Mouse (Mus musculus): ENCODE measurements at regions not wholly inside any gene's neighbourhood (a gene's known extent, or its start where the extent isn't known, plus 50 kb on each side); places are given as distances from the start of the nearest gene placed in this dataset.

DNA sequence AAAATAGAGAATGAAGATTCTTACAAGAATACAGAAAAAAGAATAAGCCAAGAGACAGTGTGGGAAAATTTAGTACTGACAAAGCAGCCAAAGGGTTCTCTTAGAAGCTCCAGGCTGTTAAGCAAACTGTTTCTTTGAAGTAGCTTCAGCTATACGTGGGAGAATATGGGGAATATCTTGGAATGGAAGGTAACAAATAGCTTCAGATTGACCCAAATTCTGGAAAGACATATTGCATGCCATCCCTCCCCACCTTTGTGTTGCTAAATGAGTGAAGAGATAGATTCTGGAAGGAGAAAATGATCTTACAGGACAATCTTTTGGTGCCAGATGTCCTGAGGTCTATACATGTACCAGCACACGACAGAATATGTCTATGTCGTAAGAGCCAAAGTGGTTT lies 591.9 kb upstream of the Cdh6 start:
- no peak overlapping the region for H3K9ac ChIP-seq (ENCODE audit: low read depth, low read length)
- no peaks in the 10 kb centered on the region for H3K36me3 ChIP-seq (ENCODE audit: control insufficient read depth, insufficient read depth, low read length)
- WGBS = 80% methylated on average over 3 of the region's 3 CpGs
- H3K4me1 ChIP-seq (ENCODE audit: control insufficient read depth, insufficient read depth, low read length) = no peaks in the 10 kb centered on the region
- H3K4me2 ChIP-seq (ENCODE audit: low read depth, low read length) = no peak overlapping the region
- H3K27ac ChIP-seq (ENCODE audit: low read length) = no peak overlapping the region
- no peaks in the 10 kb centered on the region for H3K9me3 ChIP-seq (ENCODE audit: control insufficient read depth, low read length)
- ATAC-seq = no peak
- no peak overlapping the region for H3K4me3 ChIP-seq (ENCODE audit: low read length)
- H3K27me3 ChIP-seq (replicated peaks; ENCODE audit: control insufficient read depth, insufficient read depth, low read length) = no peaks in the 10 kb centered on the region

DNA sequence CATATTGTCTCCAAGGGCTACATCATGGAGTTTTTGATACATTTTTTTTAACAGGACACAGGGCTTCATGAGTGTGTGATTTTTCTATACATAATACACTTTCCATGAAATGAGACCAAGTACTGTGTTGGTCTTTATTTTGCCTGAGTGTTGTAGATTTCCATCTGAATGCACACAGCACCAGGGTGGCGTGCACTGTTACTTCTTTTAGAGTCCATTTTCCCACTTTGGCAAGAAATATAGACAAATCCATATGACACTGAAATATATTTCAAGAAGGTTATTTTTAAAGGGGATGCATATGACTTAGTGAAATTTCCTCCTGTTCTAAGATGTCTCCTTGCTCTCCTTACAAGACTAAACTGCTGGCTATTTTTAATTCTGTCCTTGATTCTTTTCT lies 591.1 kb upstream of the Cdh6 start:
- H3K36me3 ChIP-seq (ENCODE audit: control insufficient read depth, insufficient read depth, low read length) = no peaks in the 10 kb centered on the region
- 86% methylated on average over 1 of the region's 1 CpGs for WGBS
- no peak overlapping the region for H3K4me3 ChIP-seq (ENCODE audit: low read length)
- no peak for ATAC-seq
- H3K4me2 ChIP-seq (ENCODE audit: low read depth, low read length) = no peak overlapping the region
- no peak overlapping the region for H3K9ac ChIP-seq (ENCODE audit: low read depth, low read length)
- H3K27ac ChIP-seq (ENCODE audit: low read length) = no peak overlapping the region
- no peaks in the 10 kb centered on the region for H3K4me1 ChIP-seq (ENCODE audit: control insufficient read depth, insufficient read depth, low read length)
- no peaks in the 10 kb centered on the region for H3K9me3 ChIP-seq (ENCODE audit: control insufficient read depth, low read length)
- no peaks in the 10 kb centered on the region for H3K27me3 ChIP-seq (replicated peaks; ENCODE audit: control insufficient read depth, insufficient read depth, low read length)

DNA sequence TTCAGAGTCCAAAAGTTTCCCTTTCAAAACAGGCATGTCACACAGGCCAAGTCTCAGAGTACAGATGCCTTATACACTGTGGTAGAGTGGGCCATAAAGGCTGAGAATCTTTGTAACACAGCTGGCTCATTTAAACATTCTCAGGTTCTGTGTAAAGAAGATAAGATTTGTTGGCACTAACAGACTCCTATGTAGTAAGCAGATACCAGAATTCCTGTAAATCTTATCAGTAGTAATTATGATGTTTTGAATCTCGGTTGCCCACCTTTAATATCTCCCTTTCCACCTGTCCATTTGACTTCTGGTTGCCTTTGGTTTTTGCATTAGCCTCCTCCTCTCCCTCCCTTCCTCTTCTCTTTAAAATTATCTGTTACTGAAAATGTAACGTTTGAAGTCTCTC lies 573.1 kb upstream of the Cdh6 start:
- WGBS = 37% methylated on average over 2 of the region's 2 CpGs
- H3K4me1 ChIP-seq (ENCODE audit: control insufficient read depth, insufficient read depth, low read length) = no peaks in the 10 kb centered on the region
- H3K9ac ChIP-seq (ENCODE audit: low read depth, low read length) = no peak overlapping the region
- no peak overlapping the region for H3K4me3 ChIP-seq (ENCODE audit: low read length)
- no peaks in the 10 kb centered on the region for H3K27me3 ChIP-seq (replicated peaks; ENCODE audit: control insufficient read depth, insufficient read depth, low read length)
- no peak for ATAC-seq
- no peaks in the 10 kb centered on the region for H3K9me3 ChIP-seq (ENCODE audit: control insufficient read depth, low read length)
- no peak overlapping the region for H3K27ac ChIP-seq (ENCODE audit: low read length)
- no peaks in the 10 kb centered on the region for H3K36me3 ChIP-seq (ENCODE audit: control insufficient read depth, insufficient read depth, low read length)
- no peak overlapping the region for H3K4me2 ChIP-seq (ENCODE audit: low read depth, low read length)

DNA sequence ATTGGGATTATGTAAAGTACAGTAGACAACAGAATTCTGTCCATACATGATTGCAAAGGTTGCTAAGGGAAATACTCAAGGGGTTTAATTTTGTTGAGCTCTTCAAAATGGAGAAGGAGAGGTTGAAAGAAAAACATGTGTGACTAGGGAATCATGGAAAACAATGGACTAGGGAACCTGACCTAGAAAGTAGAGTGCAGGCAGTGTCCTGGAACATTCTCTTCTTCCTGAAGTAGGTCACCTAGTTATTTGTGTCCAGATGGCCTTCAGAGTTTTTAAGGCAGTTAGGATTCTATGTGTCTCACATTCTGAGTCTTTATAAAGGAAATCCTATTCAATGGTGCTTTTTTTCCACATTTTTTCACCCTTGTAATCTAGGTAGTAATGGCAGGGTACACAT lies 532.8 kb upstream of the Cdh6 start:
- Histone ChIP-seq H3K9me3 (ENCODE audit: control insufficient read depth, low read length) (no peaks in the 10 kb centered on the region), H3K9ac (ENCODE audit: low read depth, low read length) (no peak overlapping the region), H3K4me1 (ENCODE audit: control insufficient read depth, insufficient read depth, low read length) (no peaks in the 10 kb centered on the region), H3K27me3 (replicated peaks; ENCODE audit: control insufficient read depth, insufficient read depth, low read length) (no peaks in the 10 kb centered on the region), H3K36me3 (ENCODE audit: control insufficient read depth, insufficient read depth, low read length) (no peaks in the 10 kb centered on the region), H3K4me3 (ENCODE audit: low read length) (no peak overlapping the region), H3K4me2 (ENCODE audit: low read depth, low read length) (no peak overlapping the region), H3K27ac (ENCODE audit: low read length) (no peak overlapping the region)
- ATAC-seq = no peak

DNA sequence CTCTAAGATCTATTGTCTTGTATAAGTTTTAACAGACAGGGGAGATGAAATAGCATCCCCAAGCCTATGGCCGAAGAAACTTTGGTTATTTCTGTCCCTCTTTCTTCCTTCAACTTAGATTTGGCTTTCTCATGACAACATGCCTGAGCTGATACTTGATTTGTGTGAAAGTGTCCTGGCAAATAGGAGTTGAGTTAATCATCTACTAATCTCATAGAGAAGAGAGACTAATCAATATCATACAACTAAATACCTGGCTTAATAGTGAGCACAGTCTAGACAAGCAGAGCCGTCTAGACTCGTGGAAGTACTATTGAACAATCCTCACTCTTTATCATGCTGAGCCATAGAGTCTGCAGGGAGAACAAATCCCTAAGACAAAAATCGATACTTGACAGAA lies 531.7 kb upstream of the Cdh6 start:
- no peak for ATAC-seq
- Histone ChIP-seq H3K27ac (ENCODE audit: low read length) (no peak overlapping the region), H3K4me1 (ENCODE audit: control insufficient read depth, insufficient read depth, low read length) (no peaks in the 10 kb centered on the region), H3K4me3 (ENCODE audit: low read length) (no peak overlapping the region), H3K9me3 (ENCODE audit: control insufficient read depth, low read length) (no peaks in the 10 kb centered on the region), H3K36me3 (ENCODE audit: control insufficient read depth, insufficient read depth, low read length) (no peaks in the 10 kb centered on the region), H3K27me3 (replicated peaks; ENCODE audit: control insufficient read depth, insufficient read depth, low read length) (no peaks in the 10 kb centered on the region), H3K9ac (ENCODE audit: low read depth, low read length) (no peak overlapping the region), H3K4me2 (ENCODE audit: low read depth, low read length) (no peak overlapping the region)
- 66% methylated on average over 4 of the region's 4 CpGs for WGBS

DNA sequence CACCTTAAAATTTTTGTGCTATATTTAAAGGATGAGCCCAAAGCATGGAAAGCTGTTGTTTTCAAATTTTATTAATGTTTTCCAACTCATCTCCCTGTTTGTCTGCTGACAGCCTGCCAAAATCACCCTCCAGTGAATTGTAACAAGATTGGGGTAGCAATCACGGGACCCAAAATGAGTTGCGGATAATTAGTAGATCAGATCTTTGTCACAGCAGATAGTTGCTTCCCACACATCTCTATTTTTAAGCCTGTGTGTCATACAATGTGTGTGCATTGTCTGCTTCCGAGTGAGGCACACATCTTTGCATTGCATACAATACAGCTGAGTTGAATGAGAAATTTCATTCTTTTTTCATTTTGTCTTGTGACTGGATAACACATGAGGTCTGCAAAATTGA lies 494.7 kb upstream of the Cdh6 start:
- ATAC-seq = no peak
- Histone ChIP-seq H3K4me1 (ENCODE audit: control insufficient read depth, insufficient read depth, low read length) (no peaks in the 10 kb centered on the region), H3K27ac (ENCODE audit: low read length) (no peak overlapping the region), H3K27me3 (replicated peaks; ENCODE audit: control insufficient read depth, insufficient read depth, low read length) (no peaks in the 10 kb centered on the region), H3K4me3 (ENCODE audit: low read length) (no peak overlapping the region), H3K9me3 (ENCODE audit: control insufficient read depth, low read length) (no peaks in the 10 kb centered on the region), H3K4me2 (ENCODE audit: low read depth, low read length) (no peak overlapping the region), H3K36me3 (ENCODE audit: control insufficient read depth, insufficient read depth, low read length) (no peaks in the 10 kb centered on the region), H3K9ac (ENCODE audit: low read depth, low read length) (no peak overlapping the region)
- 83% methylated on average over 3 of the region's 3 CpGs for WGBS

DNA sequence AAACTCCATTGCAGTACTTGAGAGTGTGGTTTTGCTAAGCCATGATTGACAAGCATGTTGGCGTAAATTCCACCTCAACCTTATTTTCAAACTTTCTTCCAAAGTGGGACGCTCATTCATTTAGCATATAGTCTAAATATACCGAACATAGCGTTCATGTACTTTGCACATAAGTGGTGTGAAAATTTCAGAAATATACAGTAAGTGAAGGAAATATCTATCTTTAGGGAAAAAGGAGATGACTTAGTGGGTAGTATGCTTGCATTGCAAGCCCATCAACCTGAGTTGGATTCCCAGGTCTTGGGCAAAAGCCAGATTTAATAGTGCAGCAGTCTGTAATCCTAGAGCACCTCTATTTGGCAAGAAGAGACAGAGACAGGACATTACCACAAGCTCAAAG lies 493.8 kb upstream of the Cdh6 start:
- Histone ChIP-seq H3K9me3 (ENCODE audit: control insufficient read depth, low read length) (no peaks in the 10 kb centered on the region), H3K9ac (ENCODE audit: low read depth, low read length) (no peak overlapping the region), H3K36me3 (ENCODE audit: control insufficient read depth, insufficient read depth, low read length) (no peaks in the 10 kb centered on the region), H3K4me3 (ENCODE audit: low read length) (no peak overlapping the region), H3K4me1 (ENCODE audit: control insufficient read depth, insufficient read depth, low read length) (no peaks in the 10 kb centered on the region), H3K27ac (ENCODE audit: low read length) (no peak overlapping the region), H3K27me3 (replicated peaks; ENCODE audit: control insufficient read depth, insufficient read depth, low read length) (no peaks in the 10 kb centered on the region), H3K4me2 (ENCODE audit: low read depth, low read length) (no peak overlapping the region)
- no peak for ATAC-seq
- 90% methylated on average over 4 of the region's 4 CpGs for WGBS

DNA sequence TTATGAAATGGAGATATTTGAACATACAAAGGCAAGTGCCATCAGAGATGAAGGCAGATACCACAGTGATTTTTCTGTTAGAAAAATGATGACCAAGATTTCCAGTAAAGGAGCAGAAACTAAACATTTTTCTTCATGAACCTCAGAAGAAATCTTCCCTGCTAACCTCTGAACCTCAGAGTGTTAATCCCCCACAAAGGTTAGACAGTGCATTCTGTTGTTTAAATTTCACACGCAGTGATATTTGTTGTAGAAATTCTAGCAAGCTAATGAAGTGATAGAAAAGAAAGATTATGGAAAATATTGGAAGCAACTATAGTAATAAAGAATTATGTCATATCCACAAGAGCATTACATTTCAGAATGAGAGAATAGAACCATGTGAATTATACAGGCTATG lies 488.8 kb upstream of the Cdh6 start:
- Histone ChIP-seq H3K4me3 (ENCODE audit: low read length) (no peak overlapping the region), H3K27me3 (replicated peaks; ENCODE audit: control insufficient read depth, insufficient read depth, low read length) (no peaks in the 10 kb centered on the region), H3K27ac (ENCODE audit: low read length) (no peak overlapping the region), H3K9ac (ENCODE audit: low read depth, low read length) (no peak overlapping the region), H3K4me1 (ENCODE audit: control insufficient read depth, insufficient read depth, low read length) (no peaks in the 10 kb centered on the region), H3K36me3 (ENCODE audit: control insufficient read depth, insufficient read depth, low read length) (no peaks in the 10 kb centered on the region), H3K9me3 (ENCODE audit: control insufficient read depth, low read length) (no peaks in the 10 kb centered on the region), H3K4me2 (ENCODE audit: low read depth, low read length) (no peak overlapping the region)
- no peak for ATAC-seq
- WGBS = 67% methylated on average over 1 of the region's 1 CpGs

DNA sequence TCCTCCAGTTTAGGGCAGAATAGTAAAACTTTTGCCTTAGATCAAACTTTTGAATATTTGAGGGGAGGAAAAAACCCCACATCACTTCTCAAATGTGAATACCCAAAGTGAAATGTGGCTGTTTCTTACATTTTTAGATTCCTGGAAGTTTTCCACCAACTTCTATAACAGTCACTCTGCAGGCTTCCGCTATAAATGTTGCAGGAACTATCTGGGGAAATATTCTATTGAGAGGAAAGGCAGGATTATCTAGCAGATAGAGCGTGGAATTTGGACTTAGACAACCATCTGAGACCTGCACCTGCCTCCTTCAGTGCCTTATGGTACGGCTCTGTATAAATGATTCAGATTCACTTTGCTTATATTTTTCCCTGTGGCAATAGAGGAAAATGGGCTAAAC lies 481.6 kb upstream of the Cdh6 start:
- WGBS = 67% methylated on average over 3 of the region's 3 CpGs
- ATAC-seq = no peak
- Histone ChIP-seq H3K4me1 (ENCODE audit: control insufficient read depth, insufficient read depth, low read length) (no peaks in the 10 kb centered on the region), H3K4me2 (ENCODE audit: low read depth, low read length) (no peak overlapping the region), H3K27ac (ENCODE audit: low read length) (no peak overlapping the region), H3K27me3 (replicated peaks; ENCODE audit: control insufficient read depth, insufficient read depth, low read length) (no peaks in the 10 kb centered on the region), H3K9me3 (ENCODE audit: control insufficient read depth, low read length) (no peaks in the 10 kb centered on the region), H3K36me3 (ENCODE audit: control insufficient read depth, insufficient read depth, low read length) (no peaks in the 10 kb centered on the region), H3K9ac (ENCODE audit: low read depth, low read length) (no peak overlapping the region), H3K4me3 (ENCODE audit: low read length) (no peak overlapping the region)

DNA sequence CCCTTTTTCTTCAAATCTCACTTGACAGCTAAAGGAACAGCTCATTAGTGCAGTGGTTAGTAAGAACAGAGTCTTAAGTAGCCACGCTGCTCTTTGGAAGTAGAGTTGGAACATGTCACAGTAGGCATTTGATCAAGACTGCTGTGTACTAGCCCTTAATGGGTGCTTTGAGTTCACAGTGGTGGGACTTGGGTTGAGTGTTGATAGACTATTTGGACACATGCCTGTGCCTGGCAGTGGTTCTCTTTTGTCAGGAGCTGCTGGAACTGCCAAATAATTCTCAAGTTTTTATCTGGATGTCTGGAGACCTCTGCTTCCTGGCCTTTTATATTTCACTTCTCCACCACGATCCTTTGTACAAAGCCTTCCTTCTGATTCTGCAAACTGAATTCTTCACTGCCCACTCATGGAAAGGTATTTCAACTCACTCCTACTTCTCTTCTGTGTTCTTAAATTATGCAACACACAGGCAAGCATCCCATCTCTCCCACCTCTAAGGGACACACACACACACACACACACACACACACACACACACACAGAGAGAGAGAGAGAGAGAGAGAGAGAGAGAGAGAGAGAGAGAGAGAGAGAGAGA lies 462.0 kb upstream of the Cdh6 start:
- H3K27me3 ChIP-seq (replicated peaks; ENCODE audit: control insufficient read depth, insufficient read depth, low read length) = no peaks in the 10 kb centered on the region
- H3K36me3 ChIP-seq (ENCODE audit: control insufficient read depth, insufficient read depth, low read length) = no peaks in the 10 kb centered on the region
- H3K4me3 ChIP-seq (ENCODE audit: low read length) = no peak overlapping the region
- 82% methylated on average over 2 of the region's 2 CpGs for WGBS
- H3K9ac ChIP-seq (ENCODE audit: low read depth, low read length) = no peak overlapping the region
- H3K27ac ChIP-seq (ENCODE audit: low read length) = no peak overlapping the region
- no peak for ATAC-seq
- no peak overlapping the region for H3K4me2 ChIP-seq (ENCODE audit: low read depth, low read length)
- H3K9me3 ChIP-seq (ENCODE audit: control insufficient read depth, low read length) = no peaks in the 10 kb centered on the region
- H3K4me1 ChIP-seq (ENCODE audit: control insufficient read depth, insufficient read depth, low read length) = no peaks in the 10 kb centered on the region

Measured in intestine, embryonic 16.5 days (tissue).